10 mouse cellular contexts compared by ENCODE assay signal in genomic region chr16:50542554-50543333, GRCm38 (mm10). TPM values are rescaled to one million over a fixed set of nuclear protein-coding genes. Genes with fewer than 3 reads are reported as not detected.
DNase-seq lines count a peak whose midpoint lies in the region; ATAC-seq lines count a peak whose summit lies in the region.
"Had no signal": no experiment of that assay in that cellular context is flagged by ENCODE, and none has a peak within 500 bp of the region (broad histone marks: within the 10 kb centered on the region; RNA-seq: fewer than 3 reads in every experiment).

No protein-coding gene starts in this region.

- no peak overlapping the region for H3K9ac ChIP-seq in intestine, embryonic 15.5 days
- no peak overlapping the region for H3K9ac ChIP-seq in intestine, embryonic 16.5 days (ENCODE audit: low read depth, low read length)
- no peak overlapping the region for H3K9ac ChIP-seq in forebrain, embryonic 15.5 days (replicated peaks)
- H3K9ac ChIP-seq: midbrain, embryonic 12.5 days had no signal

- ATAC-seq in intestine, embryonic 15.5 days, result 0 out of 2 replicates have a peak, but pooled peaks have one; percentile 61
- ATAC-seq in intestine, embryonic 16.5 days, result no peak
- peak; percentile 91 for ATAC-seq in forebrain, embryonic 15.5 days (replicated peaks)

- DNase-seq in right cerebral cortex, postnatal 10 days (ENCODE audit: low spot score in 2 of 2), result peak; percentile 32
- no peak for DNase-seq in right cerebral cortex, postnatal 36 days (ENCODE audit: low spot score in 2 of 2)
- no peak for DNase-seq in testis, postnatal 10 days (ENCODE audit: low spot score)
- no peak for DNase-seq in thymus, postnatal 10 days (ENCODE audit: low spot score in 2 of 2)
- no peak for DNase-seq in urinary bladder, postnatal 4 days (ENCODE audit: low spot score in 2 of 2)
- DNase-seq: adrenal gland, adult 2 months had no signal

- no peak overlapping the region for H3K4me3 ChIP-seq in intestine, embryonic 15.5 days (replicated peaks)
- no peak overlapping the region for H3K4me3 ChIP-seq in intestine, embryonic 16.5 days (ENCODE audit: low read length)
- no peak overlapping the region for H3K4me3 ChIP-seq in forebrain, embryonic 15.5 days
- H3K4me3 ChIP-seq: midbrain, embryonic 12.5 days had no signal

- no peaks in the 10 kb centered on the region for H3K9me3 ChIP-seq in intestine, embryonic 15.5 days
- no peaks in the 10 kb centered on the region for H3K9me3 ChIP-seq in intestine, embryonic 16.5 days (ENCODE audit: control insufficient read depth, low read length)
- H3K9me3 ChIP-seq in forebrain, embryonic 15.5 days, result no peaks in the 10 kb centered on the region
- H3K9me3 ChIP-seq: midbrain, embryonic 12.5 days had no signal

- WGBS in intestine, embryonic 15.5 days, result 57% methylated on average over 5 of the region's 5 CpGs
- WGBS in intestine, embryonic 16.5 days, result 65% methylated on average over 5 of the region's 5 CpGs
- WGBS in forebrain, embryonic 15.5 days, result 69% methylated on average over 5 of the region's 5 CpGs

- no peak overlapping the region for H3K4me2 ChIP-seq in intestine, embryonic 15.5 days (replicated peaks)
- no peak overlapping the region for H3K4me2 ChIP-seq in intestine, embryonic 16.5 days (ENCODE audit: low read depth, low read length)
- H3K4me2 ChIP-seq in forebrain, embryonic 15.5 days (replicated peaks), result no peak overlapping the region
- H3K4me2 ChIP-seq: midbrain, embryonic 12.5 days had no signal

- H3K27me3 ChIP-seq in intestine, embryonic 15.5 days (replicated peaks), result no peaks in the 10 kb centered on the region
- no peaks in the 10 kb centered on the region for H3K27me3 ChIP-seq in intestine, embryonic 16.5 days (replicated peaks; ENCODE audit: control insufficient read depth, insufficient read depth, low read length)
- H3K27me3 ChIP-seq in forebrain, embryonic 15.5 days, result no peaks in the 10 kb centered on the region
- H3K27me3 ChIP-seq: midbrain, embryonic 12.5 days had no signal

- H3K27ac ChIP-seq in intestine, embryonic 15.5 days, result no peak overlapping the region
- no peak overlapping the region for H3K27ac ChIP-seq in intestine, embryonic 16.5 days (ENCODE audit: low read length)
- H3K27ac ChIP-seq in forebrain, embryonic 15.5 days (replicated peaks), result no peak overlapping the region
- H3K27ac ChIP-seq: midbrain, embryonic 12.5 days had no signal

- no peaks in the 10 kb centered on the region for H3K36me3 ChIP-seq in intestine, embryonic 15.5 days
- H3K36me3 ChIP-seq in intestine, embryonic 16.5 days (ENCODE audit: control insufficient read depth, insufficient read depth, low read length), result no peaks in the 10 kb centered on the region
- no peaks in the 10 kb centered on the region for H3K36me3 ChIP-seq in forebrain, embryonic 15.5 days
- H3K36me3 ChIP-seq: midbrain, embryonic 12.5 days had no signal

- H3K4me1 ChIP-seq in intestine, embryonic 15.5 days (replicated peaks), result no peaks in the 10 kb centered on the region
- no peaks in the 10 kb centered on the region for H3K4me1 ChIP-seq in intestine, embryonic 16.5 days (ENCODE audit: control insufficient read depth, insufficient read depth, low read length)
- no peaks in the 10 kb centered on the region for H3K4me1 ChIP-seq in forebrain, embryonic 15.5 days
- H3K4me1 ChIP-seq: midbrain, embryonic 12.5 days had no signal

RNA-seq across cellular contexts. Expression of gene Ccdc54, which starts 48.2 kb away (rescaled TPM):
- polyA plus RNA-seq in intestine, embryonic 15.5 days (2015; fragmentation: Nextera tagmentation; extraction: Ambion mirVana), result not detected in 2 replicates
- not detected in 2 replicates for polyA plus RNA-seq in intestine, embryonic 16.5 days (2015; fragmentation: Nextera tagmentation; extraction: Ambion mirVana)
- not detected in 2 replicates for polyA plus RNA-seq in forebrain, embryonic 15.5 days (2015; fragmentation: Nextera tagmentation; extraction: Ambion mirVana)
- polyA plus RNA-seq: adrenal gland, adult 2 months; midbrain, embryonic 12.5 days had no signal

Comparison
In these comparisons a context has a peak if more than half of its experiments do, and no peak if none do; other contexts are left out.
1. DNase-seq: peak in right cerebral cortex, postnatal 10 days (2 of 2); none in right cerebral cortex, postnatal 36 days (0 of 2), testis, postnatal 10 days (single experiment), thymus, postnatal 10 days (0 of 2) and urinary bladder, postnatal 4 days (0 of 2).